Mouse (Mus musculus): ENCODE data around the gene Filip1l.

The Filip1l gene

DNA sequence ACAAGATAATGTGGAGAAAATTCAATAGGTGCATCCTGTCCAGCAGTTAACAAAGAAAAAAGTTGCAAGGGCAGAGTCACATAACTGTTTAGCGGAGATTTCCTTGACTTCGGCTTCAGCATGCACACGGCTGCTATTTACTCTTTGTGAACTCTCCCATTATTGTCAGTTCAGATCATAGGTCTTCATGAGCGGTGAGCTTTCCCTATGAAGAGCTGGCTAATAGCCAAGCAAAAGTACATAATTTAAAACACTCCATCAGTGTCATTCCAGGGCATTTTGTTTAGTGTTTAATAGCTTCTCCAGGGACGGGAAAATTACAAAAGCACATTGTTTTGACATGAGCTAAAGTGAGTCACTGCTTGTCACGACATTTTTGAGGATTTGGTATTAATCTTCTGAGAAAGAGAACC is 179.2 kb downstream of the Filip1l start:
- DNase-seq (ENCODE audit: low spot score): no peak

DNA sequence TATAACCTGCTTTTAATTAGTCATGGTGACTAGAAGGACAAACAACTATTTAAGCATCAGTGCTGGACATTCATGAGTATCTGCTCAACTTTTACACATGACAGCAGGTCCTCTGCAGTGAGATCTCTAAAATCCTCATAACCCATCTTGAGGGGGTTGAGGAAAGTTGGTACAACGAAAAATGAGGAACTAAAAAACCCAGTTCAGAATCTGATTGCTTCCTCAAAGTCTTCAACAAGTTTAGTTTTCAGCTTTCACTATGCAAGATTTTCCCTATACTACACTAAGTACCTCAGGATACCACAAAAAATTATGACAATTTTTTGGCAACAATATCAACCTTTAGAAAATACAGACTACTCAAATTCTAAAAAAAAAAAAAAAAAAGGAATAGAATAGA is 181.5 kb downstream of the Filip1l start:
- no peak for DNase-seq (ENCODE audit: low spot score)

DNA sequence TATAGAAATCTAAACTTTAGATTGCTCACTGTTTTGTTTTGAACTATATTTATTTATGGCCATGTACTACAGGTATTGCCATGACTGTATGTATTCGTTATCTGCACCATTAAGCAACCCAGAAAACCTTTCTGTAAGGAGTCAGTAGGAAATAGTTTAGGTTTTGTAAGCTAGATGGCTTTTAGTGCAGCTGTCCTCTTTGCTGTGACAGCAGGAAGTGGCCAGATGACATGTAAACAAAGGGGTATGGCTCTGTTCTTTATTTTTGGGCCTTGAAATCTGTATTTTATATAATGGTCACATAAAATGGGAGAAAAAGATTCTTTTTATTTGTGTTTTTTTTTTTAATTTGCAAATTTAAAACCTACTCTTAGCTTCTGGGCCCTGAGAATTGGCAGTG is 181.9 kb downstream of the Filip1l start:
- DNase-seq (ENCODE audit: low spot score): no peak

DNA sequence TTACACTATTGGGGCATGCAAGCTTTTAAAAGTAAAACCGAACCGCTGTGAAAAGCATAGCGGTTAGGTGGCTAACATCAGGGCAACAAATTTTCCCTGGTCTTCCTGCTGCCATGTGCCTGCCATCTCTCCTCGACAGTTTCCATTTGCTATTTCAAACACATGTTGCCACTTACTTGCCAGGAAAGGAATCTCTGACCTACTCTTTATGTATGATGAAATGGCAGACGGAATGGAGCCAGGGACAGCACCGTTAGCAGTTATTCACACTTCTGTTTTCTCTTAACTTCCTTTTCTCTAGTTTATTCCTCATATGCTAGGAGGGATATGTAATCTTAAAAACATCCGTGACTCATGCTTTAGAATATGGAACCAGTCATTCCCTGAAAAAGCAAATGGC is 183.6 kb downstream of the Filip1l start:
- DNase-seq (ENCODE audit: low spot score): peak; percentile 37

DNA sequence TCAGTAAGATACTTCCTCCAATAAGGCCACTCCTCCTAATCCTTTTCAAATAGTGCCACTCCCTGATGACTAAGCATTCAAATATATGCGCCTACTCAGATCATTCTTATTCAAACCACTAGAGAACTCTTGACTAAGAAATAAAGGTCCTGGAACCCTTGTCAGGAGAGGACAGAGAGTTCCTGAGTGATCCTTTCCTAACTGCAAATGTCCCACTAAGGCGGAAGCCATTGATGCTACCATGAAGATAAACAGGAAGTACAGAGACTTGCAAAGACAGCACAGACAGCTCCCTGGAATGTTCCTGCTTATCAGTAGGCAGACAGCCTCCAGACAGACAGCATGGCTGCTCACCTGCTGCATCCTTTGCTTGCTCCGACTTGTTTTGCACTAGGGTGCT is 190.3 kb downstream of the Filip1l start:
- DNase-seq (ENCODE audit: low spot score): peak; percentile 58

DNA sequence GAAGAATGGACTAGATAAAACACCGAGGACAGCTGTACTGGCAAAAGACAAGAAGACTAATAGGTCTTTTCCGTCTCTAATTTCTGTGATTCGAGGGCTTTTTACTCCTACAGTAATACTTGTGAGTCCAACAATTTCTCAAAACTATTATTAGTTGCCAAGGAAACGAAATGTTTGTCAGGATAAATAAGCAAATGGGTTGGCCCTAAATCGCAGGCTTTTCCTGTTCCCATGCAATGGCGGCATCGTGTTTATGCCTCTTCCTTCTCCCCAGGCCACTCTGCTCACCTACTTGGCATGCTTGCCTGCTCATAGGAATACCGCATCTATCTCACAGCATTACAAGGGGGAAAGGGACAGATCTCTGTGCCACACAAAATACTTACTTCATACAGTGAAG is 191.5 kb downstream of the Filip1l start:
- peak; percentile 39 for DNase-seq (ENCODE audit: low spot score)

DNA sequence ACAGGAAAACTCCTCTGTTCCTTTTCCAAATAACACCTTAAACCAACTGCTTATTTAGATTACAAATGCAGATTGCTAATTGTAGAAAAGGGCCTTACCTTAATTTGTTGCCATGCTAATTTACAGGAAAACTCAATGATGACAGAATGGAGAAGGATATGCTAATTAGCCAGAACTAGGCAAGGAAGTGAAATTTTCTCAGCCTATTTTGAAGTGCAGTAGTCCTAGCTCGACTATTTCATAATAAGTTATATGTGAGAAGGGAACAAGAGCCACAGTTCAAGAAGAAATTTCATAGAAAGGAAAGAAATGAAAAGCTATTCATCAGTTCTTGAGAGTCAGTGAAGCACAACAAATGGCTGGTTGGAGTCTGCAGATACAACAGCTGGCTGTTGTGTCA is 193.5 kb downstream of the Filip1l start:
- no peak for DNase-seq (ENCODE audit: low spot score)

DNA sequence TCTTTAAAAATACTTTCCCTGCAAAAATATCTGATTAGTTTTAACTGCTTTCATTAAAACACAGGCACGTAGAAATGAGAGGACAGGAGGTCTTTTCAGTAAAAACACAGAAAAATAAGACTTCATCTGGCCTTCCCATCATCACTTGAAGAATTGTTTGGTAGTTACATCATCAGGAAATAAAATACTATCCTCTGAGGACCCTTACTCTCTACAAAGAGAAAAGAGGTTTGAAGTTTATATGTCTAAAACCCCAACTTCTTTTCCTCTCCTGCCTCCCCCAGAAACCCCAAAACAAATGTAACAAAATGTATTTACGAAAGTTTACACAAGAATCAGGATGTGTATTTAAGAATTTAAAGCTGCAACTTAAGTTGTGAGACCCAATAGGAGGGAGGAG is 195.7 kb downstream of the Filip1l start:
- DNase-seq (ENCODE audit: low spot score): no peak

DNA sequence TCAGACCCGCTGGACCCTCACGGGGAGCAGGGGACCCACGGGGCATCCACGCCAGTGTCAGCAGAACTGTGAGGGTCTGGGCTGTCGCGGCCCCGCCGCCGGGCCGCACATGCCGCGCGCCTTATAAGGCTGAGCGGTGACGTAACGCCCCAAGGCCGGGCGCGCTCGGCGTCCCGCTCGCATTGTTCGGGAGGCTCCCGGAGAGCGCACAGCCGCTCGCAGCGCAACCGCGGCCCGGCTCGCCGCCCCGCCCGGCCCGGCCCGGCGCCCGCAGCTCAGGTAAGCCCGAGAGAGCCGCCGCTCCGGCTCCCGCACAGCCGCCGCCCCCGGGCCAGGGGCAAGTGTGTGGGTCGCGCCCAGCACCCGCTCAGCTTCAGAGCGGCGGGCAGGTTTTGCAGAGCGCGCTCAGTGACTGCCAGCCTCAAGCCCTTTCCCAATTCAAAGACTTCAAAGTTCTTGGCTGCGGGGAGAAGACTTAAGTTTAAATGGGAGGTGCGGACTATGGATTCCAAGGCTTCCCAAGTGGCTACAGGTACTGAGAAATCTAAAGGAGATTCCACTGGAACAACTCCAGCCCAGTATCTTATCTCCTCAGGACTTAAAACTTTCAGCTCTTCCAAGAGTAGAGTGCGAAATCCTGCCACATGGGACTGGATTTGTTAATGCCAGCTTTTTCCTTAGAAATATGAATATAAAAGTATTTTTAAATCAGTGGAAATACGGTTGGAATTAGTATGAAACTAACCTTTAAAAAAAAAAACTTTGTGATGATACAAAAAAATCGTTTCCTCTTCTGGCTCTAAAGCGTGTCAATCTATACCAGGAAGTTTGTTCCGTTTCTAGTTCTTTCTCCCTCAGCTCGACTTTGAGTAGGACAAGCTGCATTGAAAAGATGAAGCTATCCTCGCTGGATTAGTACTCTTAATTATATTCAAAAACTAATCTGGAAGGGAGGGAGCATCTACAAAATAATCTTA is 196.5 kb downstream of the Filip1l start:
- peak; percentile 84 for DNase-seq (ENCODE audit: low spot score)

DNA sequence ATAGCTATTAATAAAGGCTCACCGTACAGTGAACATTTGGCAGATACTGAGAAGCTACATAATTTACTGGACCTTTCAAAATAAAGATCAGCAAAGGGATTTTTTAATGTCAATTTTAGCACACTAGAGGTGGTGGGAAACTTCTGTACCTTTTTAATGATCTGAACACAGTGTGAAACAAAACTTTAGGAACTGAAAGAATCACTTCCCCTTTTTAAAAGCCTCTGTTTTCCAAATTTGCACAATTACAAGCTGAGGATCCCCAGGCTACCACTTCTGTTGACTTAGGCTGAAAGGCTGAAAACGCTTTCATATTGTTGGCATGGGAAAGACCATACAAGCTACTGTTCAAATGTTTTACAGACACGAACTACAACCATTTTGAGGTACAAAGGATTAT is 197.2 kb downstream of the Filip1l start:
- peak; percentile 31 for DNase-seq (ENCODE audit: low spot score)

DNA sequence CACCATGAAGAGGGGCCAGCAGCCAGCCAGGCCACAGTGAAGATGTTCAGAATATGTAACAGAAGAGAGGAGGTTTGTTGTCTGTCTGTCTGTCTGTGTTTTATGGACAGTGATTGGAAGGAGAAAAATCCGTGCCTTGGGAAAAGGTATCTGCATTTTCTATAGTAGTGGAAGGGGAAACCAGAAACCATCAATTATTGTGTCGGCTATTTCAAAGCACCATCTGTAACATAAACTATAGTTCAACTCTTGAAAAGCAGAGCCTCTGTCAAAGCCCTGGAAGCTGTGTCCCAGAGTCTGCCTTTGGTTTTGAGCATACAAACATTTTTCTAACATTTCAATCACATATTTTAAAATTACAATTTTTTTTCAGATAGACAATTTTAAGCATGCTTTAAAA is 197.9 kb downstream of the Filip1l start:
- no peak for DNase-seq (ENCODE audit: low spot score)

DNA sequence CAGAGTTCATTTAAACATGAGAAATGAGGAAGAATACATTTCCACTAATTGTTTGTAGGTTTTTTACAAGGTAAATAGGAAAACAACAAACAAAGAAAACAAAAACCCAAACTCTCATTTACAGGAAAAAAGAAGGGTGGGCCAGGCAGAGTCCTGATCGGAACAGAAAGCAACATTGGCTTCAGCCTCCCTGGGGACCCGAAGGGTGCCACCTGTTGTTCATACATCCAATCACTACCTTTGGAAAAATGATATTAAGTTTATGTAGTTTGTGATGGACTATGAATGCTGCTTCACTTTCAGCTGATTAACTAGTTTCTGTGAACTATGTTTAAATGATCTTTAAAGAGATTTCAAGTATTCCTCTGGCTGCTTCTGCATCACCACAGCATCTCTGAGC is 198.7 kb downstream of the Filip1l start:
- no peak for DNase-seq (ENCODE audit: low spot score)

DNA sequence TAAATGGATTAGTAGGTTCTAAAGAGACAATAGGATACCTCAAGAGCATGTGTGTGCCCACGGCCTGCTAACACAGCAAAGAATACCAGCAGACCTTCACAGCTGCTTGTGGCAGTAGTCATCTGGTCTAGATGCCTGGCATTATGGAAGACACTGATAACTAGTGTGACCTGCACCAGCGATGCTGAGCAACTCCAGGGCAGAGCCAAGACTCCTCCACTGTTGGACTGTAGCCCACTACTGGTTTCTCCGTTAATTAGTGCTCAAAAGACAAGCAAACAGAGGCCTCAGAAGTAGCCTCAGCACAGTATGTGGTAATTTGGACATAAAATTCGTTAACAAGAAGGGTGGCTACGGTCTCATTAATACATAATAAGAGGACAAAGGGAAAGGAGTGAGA is 199.8 kb downstream of the Filip1l start:
- DNase-seq (ENCODE audit: low spot score): no peak

DNA sequence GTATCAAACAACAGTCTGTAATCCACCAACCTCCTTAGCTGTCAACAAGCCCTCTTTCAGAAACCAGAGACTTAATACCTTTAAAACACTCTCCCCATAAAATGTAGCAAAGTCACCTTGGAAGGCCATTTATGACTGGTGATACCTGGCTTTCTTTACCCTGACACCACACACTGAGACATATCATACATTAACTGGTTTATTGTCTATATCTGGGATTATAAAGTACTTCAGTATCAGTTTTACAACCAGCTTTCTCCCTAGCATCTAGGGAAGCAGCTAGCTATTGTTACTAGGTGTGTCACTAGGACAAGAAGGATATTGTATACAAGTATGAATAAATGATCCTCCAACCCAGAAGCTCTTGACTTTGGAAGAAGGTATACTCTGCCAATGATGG is 200.3 kb downstream of the Filip1l start:
- DNase-seq (ENCODE audit: low spot score): no peak

DNA sequence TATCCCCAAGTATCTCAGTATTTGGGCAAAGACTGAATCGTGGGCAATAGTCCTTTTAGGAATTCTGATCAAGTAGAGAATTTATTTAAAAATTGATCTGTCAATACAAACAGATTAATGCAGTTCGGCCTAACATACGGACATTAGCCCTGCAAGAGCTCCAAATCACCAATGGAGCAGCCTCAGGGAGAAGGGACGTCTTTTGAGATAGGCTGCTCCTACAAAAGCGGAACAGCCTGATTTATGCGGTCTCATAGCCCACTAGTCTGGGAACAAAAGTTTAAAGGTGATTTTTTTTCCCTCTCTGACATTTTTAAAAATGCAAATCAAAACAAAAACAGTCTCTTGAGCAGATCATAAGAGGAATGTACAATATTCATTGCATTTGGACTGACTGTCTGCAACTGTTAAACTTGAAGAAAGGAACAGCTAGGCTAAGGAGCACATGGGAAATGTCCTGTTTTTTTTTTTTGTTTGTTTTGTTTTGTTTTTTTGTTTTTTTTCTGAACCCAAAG is 202.1 kb downstream of the Filip1l start:
- DNase-seq (ENCODE audit: low spot score): no peak

DNA sequence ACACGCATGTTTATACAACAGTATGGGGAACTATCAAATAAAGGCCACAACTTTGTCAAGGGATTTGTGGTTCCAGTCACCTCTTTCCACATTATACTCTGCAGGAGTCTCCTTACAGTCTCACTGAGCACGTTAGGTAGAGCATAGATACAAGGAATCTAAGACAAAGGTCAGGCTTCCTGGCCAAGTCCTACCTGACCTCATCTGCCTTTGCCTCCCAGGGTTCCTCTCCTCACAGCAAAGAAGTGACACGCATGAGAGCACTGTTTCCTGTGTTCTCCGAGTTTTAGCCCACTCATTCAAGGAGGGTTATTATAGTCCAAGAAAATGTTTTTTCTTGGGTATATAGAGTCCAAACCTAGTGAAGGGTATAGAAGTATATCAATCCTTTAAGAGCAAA is 202.8 kb downstream of the Filip1l start:
- no peak for DNase-seq (ENCODE audit: low spot score)

DNA sequence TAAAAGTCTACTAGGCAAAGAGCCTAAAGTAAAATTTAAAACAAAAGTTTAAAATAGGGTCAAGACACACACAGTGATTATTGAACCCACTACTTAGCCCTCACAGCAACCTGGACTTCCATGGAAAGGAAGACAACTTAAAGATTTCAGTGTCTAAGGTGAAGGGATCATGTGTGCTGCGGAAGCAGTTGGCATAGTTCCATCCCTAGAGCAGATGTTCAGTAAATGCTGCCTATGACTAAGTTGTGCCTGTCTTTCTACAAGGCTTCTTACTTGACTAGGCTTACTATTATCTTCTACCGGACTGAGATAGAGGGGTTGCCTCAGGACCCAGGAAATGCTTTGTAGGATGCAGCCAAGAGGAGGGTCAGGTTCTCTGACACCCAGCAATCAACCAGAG is 203.4 kb downstream of the Filip1l start:
- no peak for DNase-seq (ENCODE audit: low spot score)

DNA sequence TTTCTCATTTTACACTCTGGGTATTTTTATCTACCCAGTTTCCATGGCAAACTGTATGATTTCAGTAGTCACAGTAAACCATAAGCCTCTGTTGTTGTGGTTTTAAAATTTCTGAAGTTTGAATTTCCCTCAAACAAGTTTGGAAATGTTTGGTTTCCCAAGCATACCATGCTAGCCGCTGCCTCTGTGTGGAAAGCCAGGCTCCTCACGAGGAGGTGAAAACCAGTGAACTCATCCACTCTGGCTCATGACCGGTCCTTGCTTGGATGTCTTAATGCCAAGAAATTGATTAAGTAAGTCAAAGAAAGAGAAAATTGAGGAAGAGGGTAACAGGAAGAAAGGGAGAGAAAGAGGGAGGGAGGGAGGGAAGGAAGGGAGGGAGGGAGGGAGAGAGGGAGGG is 205.4 kb downstream of the Filip1l start:
- DNase-seq (ENCODE audit: low spot score): no peak

DNA sequence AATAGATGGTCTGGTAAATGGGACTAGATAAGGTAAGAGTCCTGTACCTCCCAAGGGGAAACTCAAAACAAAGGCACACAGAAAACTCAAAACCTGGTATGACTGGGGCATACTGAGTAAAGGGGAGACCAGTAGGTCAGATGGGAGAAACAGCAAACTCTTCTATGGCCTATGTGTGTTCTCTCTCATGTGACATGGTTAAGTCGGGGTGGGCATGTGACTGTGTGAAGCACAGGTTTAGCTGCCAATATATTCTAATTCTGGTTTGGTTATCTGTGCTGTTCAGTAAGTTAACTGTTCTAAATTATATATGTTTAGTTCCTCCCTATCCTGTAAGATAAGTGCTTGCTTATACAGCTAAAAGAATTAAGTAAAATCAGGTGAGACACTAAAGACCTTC is 207.3 kb downstream of the Filip1l start:
- DNase-seq (ENCODE audit: low spot score): no peak

DNA sequence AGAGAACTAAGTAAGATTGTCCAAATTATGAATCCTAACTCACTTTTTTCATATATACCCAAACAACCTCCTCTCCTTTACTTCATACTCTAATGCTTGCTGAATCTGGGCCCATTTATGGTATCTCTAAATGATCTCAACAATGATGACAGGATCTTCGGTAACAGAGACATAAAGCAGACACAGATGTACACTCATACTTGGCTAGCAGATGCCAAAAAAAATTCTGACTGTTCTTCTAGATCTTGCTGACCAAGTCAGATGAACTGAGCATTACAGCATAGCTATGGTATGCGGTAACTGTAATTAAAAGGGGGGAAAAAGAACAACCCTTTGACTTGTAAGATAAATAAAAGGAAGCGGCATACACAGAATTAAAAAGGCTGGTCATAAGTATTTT is 210.6 kb downstream of the Filip1l start:
- DNase-seq (ENCODE audit: low spot score): no peak

DNA sequence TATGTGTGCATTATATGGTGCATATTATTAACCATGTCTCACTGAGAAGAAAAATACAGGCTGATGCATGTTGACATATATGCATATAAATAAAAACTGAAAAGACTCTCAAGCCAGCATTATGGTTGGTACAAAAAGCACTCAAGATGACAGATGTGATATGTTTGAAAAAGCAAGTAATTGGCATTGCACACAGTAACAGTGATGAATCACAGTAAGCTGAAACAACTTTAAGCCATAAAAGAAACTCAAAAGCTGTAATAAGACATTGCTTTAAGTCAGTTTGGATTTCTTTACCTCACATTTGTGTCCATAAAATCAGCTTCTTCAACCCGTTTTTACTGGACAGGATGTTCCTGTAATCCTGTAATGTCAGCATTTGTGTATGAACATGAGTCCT is 211.9 kb downstream of the Filip1l start:
- no peak for DNase-seq (ENCODE audit: low spot score)

DNA sequence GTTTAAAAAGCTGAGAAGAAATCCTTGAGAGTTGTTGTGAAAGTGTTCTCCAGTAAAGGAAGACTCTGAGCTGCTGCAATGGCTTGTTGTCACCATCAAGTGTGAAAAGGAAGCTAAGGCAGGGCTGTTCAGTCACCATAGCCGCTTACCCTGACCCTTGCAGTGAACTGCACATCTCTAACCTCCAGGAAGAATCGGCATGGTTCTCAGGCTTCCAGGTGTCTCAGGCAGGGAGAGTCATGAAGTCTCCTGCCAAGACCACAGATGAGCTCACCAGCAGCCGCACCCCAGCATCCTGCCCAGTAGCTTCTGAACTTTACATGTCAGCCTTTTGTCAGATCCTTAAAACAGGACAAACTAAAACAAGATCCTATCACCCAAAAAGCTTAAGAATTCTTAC is 213.3 kb downstream of the Filip1l start:
- DNase-seq (ENCODE audit: low spot score): peak; percentile 30

DNA sequence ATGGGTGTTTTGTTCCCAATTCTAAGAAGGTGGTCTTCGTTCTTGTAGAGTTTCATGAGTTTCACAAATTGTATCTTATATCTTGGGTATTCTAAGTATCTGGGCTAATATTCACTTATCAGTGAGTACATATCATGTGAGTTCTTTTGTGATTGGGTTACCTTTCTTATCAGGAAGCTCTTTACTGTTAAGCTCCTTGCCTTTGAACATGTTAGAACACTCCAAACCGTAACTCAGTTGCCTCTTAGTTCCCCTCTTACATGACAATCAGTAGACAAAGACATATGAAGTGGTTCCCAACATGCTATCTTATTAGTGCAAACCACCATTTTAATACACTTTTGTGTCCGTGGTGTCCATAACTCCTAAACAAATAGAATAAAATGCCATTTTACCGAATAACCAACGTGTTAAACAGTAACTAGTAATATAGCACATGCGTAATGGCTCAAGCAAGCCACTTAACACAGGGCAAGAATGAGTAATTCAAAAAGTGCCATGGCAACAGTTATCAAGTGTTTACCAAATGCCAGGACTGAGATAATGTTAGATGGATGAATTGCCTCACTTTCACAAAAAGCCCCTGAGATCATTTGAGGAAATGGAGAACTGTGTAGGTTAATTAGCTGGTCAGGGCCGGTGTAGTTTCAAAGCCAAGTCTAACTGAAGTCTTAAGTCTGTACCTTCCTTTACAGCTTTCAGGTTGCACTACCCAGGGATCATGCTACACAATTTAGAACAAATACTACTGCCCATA is 215.9 kb downstream of the Filip1l start:
- DNase-seq (ENCODE audit: low spot score): peak; percentile 64

Measured in lung, postnatal 25 days (tissue).